Mouse (Mus musculus): ENCODE measurements around the gene Ppef1. TPM values are rescaled to one million over a fixed set of nuclear protein-coding genes. Genes with fewer than 3 reads are reported as not detected.
"Not testable (repeated sequence)": the region's sequence is repeated elsewhere in the genome, so short reads cannot be mapped to it uniquely, and the experiment has no call there.

Gene Ppef1
- polyA plus RNA-seq (2015; fragmentation: Nextera tagmentation; extraction: Ambion mirVana) = 0.10 and 0.73 TPM in 2 replicates

DNA sequence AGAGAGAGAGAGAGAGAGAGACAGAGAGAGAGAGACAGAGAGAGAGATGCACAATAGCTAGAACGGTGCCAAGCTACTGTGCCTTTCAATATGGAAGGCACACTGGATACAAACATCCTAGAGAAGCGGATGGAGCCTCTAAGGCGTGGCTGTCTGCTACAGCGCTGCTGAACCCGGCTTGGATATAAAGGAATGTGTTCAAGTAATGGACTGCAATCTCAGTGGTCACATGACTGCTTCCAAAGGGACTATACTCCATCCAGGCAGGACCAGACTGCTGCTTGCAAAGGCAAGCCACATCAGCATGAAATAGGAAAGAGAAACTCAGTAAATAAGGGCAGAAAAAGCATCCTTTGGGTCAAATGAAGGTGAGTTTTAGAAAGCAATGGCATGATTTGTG is at the start of gene Ppef1:
Gene Ppef1, minus strand, starts transcription at position 116 of the 400 bp plus-strand sequence.
- Histone ChIP-seq H3K27ac (no peak within 1 kb of the TSS), H3K9me3 (no peaks in the 10 kb centered on the region), H3K4me3 (replicated peaks) (no peak within 1 kb of the TSS), H3K4me1 (replicated peaks) (no peaks in the 10 kb centered on the region), H3K9ac (replicated peaks) (no peak within 1 kb of the TSS), H3K27me3 (peaks cover 21% of the 10 kb centered on the region; the same call in 1 of the 2 replicates), H3K36me3 (no peaks in the 10 kb centered on the region), H3K4me2 (replicated peaks) (no peak within 1 kb of the TSS)
- ATAC-seq = no peak
- WGBS = 79% methylated on average over 5 of the region's 5 CpGs

DNA sequence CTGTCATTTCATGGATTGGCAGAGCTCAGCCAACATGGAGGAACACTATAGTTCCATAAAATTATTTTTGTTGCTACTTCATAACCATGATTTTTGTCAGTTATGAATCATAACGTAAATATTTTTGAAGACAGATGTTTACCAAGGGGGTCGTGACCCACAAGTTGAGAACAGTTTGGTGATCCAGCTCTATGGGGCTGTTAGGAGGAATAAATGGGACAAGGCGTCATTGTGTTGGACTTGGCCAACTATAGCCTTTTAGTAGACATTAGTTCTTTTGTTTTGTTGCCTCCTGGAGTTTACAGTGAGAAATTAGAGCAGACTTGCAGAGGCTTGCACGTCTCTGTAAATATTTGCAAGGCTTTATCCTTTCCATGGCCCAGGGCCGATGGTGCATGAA is 46.7 kb upstream of the Ppef1 start:
- no peak overlapping the region for H3K4me3 ChIP-seq (replicated peaks)
- no peak overlapping the region for H3K9ac ChIP-seq (replicated peaks)
- no peaks in the 10 kb centered on the region for H3K4me1 ChIP-seq (replicated peaks)
- peaks cover 23% of the 10 kb centered on the region for H3K27me3 ChIP-seq
- H3K27ac ChIP-seq = no peak overlapping the region
- 80% methylated on average over 5 of the region's 5 CpGs for WGBS
- H3K9me3 ChIP-seq = no peaks in the 10 kb centered on the region
- no peak for ATAC-seq
- no peak overlapping the region for H3K4me2 ChIP-seq (replicated peaks)
- no peaks in the 10 kb centered on the region for H3K36me3 ChIP-seq

DNA sequence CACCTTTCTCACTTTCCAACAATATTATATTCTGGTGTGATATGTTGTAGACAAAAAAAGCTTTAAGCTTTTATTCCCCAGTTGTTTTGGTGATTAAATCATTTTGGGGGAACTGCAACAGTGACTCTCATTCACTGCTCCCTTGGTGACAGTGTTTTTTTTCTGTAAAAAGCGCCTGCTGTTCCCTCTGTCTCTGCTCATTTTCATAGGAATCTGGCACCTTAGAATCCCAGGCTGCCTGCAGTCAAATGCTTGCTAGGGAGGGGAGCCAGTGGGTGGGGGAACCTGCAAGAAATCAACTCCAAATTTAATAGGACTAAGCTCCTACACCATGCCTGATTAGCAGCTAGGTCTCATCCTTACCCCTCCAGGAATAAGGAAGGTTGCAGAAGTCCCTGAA is 37.5 kb upstream of the Ppef1 start:
- peaks cover 25% of the 10 kb centered on the region for H3K27me3 ChIP-seq
- H3K36me3 ChIP-seq = no peaks in the 10 kb centered on the region
- no peak for ATAC-seq
- no peak overlapping the region for H3K4me2 ChIP-seq (replicated peaks)
- H3K9me3 ChIP-seq = no peaks in the 10 kb centered on the region
- no peak overlapping the region for H3K9ac ChIP-seq (replicated peaks)
- H3K4me3 ChIP-seq (replicated peaks) = no peak overlapping the region
- H3K4me1 ChIP-seq (replicated peaks) = no peaks in the 10 kb centered on the region
- no peak overlapping the region for H3K27ac ChIP-seq
- 35% methylated on average over 1 of the region's 1 CpGs for WGBS

DNA sequence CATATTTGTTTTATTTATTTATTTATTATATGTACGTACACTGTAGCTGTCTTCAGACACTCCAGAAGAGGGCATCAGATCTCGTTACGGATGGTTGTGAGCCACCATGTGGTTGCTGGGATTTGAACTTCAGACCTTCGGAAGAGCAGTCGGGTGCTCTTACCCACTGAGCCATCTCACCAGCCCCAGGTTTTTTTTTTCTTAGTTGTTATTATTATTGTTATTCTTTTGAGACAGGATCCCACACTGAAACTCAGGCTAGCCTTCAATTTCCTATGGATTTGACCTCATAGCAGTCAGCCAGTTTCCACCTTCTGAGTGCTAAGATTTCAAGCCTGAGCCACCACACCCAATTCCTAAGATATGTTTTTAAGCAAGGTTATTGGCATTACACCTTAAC is 34.1 kb upstream of the Ppef1 start:
- not testable (repeated sequence) for ATAC-seq; H3K27ac ChIP-seq; H3K4me3 ChIP-seq (replicated peaks); H3K9me3 ChIP-seq; H3K36me3 ChIP-seq; H3K9ac ChIP-seq (replicated peaks); H3K4me2 ChIP-seq (replicated peaks); H3K4me1 ChIP-seq (replicated peaks)
- H3K27me3 ChIP-seq = peaks cover 36% of the 10 kb centered on the region; the same call in 1 of the 2 replicates
- WGBS = 87% methylated on average over 5 of the region's 5 CpGs

- H3K9me3 ChIP-seq = no peaks in the 10 kb centered on the region
- no peaks in the 10 kb centered on the region for H3K36me3 ChIP-seq
- peak within 1 kb of the TSS; percentile 52 for H3K4me2 ChIP-seq (replicated peaks)
- H3K4me3 ChIP-seq (replicated peaks) = no peak within 1 kb of the TSS
- H3K27me3 ChIP-seq = peaks cover 43% of the 10 kb centered on the region; the same call in 1 of the 2 replicates
- no peak within 1 kb of the TSS for H3K9ac ChIP-seq (replicated peaks)
- WGBS = 77% methylated on average over 2 of the region's 2 CpGs
- ATAC-seq = no peak
- H3K27ac ChIP-seq = no peak within 1 kb of the TSS
- H3K4me1 ChIP-seq (replicated peaks) = no peaks in the 10 kb centered on the region
These were observed 32.1 kb upstream of the Ppef1 start, which contains the start of gene Rs1 for GRCm38 (mm10) chrX:160767713-160768112. Gene Rs1, plus strand, starts transcription at chrX:160768013.

- no peaks in the 10 kb centered on the region for H3K4me1 ChIP-seq (replicated peaks)
- H3K27ac ChIP-seq = no peak overlapping the region
- ATAC-seq = peak; percentile 91
- H3K4me2 ChIP-seq (replicated peaks) = peak overlapping the region; percentile 52
- no peaks in the 10 kb centered on the region for H3K36me3 ChIP-seq
- H3K27me3 ChIP-seq = peaks cover 38% of the 10 kb centered on the region; the same call in 1 of the 2 replicates
- no peaks in the 10 kb centered on the region for H3K9me3 ChIP-seq
- WGBS = 29% methylated on average over 15 of the region's 15 CpGs
- peak overlapping the region; percentile 46 for H3K4me3 ChIP-seq (replicated peaks)
- no peak overlapping the region for H3K9ac ChIP-seq (replicated peaks)
These were observed 30.7 kb upstream of the Ppef1 start for GRCm38 (mm10) chrX:160766233-160766616.

GRCm38 (mm10) chrX:160765389-160766232 is 30.0 kb upstream of the Ppef1 start:
- H3K9me3 ChIP-seq = no peaks in the 10 kb centered on the region
- peaks cover 38% of the 10 kb centered on the region; the same call in 1 of the 2 replicates for H3K27me3 ChIP-seq
- ATAC-seq = peak; percentile 98
- no peaks in the 10 kb centered on the region for H3K36me3 ChIP-seq
- H3K27ac ChIP-seq = no peak overlapping the region
- peak overlapping the region; percentile 46 for H3K4me3 ChIP-seq (replicated peaks)
- no peak overlapping the region for H3K9ac ChIP-seq (replicated peaks)
- no peaks in the 10 kb centered on the region for H3K4me1 ChIP-seq (replicated peaks)
- 30% methylated on average over 30 of the region's 30 CpGs for WGBS
- H3K4me2 ChIP-seq (replicated peaks) = peak overlapping the region; percentile 52

- no peak overlapping the region for H3K4me2 ChIP-seq (replicated peaks)
- no peak overlapping the region for H3K4me3 ChIP-seq (replicated peaks)
- no peak for ATAC-seq
- H3K36me3 ChIP-seq = no peaks in the 10 kb centered on the region
- no peaks in the 10 kb centered on the region for H3K4me1 ChIP-seq (replicated peaks)
- no peak overlapping the region for H3K9ac ChIP-seq (replicated peaks)
- WGBS = 96% methylated on average over 8 of the region's 8 CpGs
- peaks cover 12% of the 10 kb centered on the region; the same call in 1 of the 2 replicates for H3K27me3 ChIP-seq
- no peak overlapping the region for H3K27ac ChIP-seq
- no peaks in the 10 kb centered on the region for H3K9me3 ChIP-seq
These were observed 15.2 kb upstream of the Ppef1 start for GRCm38 (mm10) chrX:160750808-160751207.

DNA sequence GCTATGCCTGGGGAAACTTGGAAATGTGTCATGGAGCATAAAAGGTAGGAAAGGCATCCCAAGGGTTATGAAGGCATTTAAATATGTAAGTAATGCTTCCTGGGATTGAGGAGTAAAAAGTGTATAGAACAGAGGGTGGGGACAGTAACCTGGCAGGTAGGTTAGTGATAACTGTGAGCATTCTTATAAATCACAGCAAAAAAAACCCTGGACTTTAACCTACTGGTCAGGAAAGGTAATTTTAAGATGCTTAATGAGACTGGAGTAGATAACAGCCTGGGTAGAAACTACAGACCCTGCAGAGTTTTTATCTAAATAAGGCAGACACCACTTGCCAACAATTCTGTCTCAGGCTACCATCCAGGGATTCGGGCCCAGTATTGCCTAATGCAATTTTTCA is 13.1 kb upstream of the Ppef1 start:
- H3K27ac ChIP-seq = no peak overlapping the region
- H3K9me3 ChIP-seq = no peaks in the 10 kb centered on the region
- no peaks in the 10 kb centered on the region for H3K36me3 ChIP-seq
- no peaks in the 10 kb centered on the region for H3K4me1 ChIP-seq (replicated peaks)
- H3K27me3 ChIP-seq = peaks cover 7% of the 10 kb centered on the region; the same call in 1 of the 2 replicates
- no peak overlapping the region for H3K4me2 ChIP-seq (replicated peaks)
- H3K4me3 ChIP-seq (replicated peaks) = no peak overlapping the region
- H3K9ac ChIP-seq (replicated peaks) = no peak overlapping the region
- ATAC-seq = no peak
- WGBS = 90% methylated on average over 1 of the region's 1 CpGs

GRCm38 (mm10) chrX:160745399-160745798 is 9.8 kb upstream of the Ppef1 start:
- WGBS = 87% methylated on average over 1 of the region's 1 CpGs
- no peak overlapping the region for H3K4me2 ChIP-seq (replicated peaks)
- H3K9me3 ChIP-seq = no peaks in the 10 kb centered on the region
- H3K36me3 ChIP-seq = no peaks in the 10 kb centered on the region
- no peaks in the 10 kb centered on the region for H3K4me1 ChIP-seq (replicated peaks)
- peaks cover 3% of the 10 kb centered on the region; the same call in 1 of the 2 replicates for H3K27me3 ChIP-seq
- no peak overlapping the region for H3K9ac ChIP-seq (replicated peaks)
- no peak for ATAC-seq
- H3K27ac ChIP-seq = no peak overlapping the region
- H3K4me3 ChIP-seq (replicated peaks) = no peak overlapping the region

GRCm38 (mm10) chrX:160699171-160699570 is 36.4 kb downstream of the Ppef1 start:
- no peak for ATAC-seq
- H3K4me1 ChIP-seq (replicated peaks) = no peaks in the 10 kb centered on the region
- no peak overlapping the region for H3K4me2 ChIP-seq (replicated peaks)
- no peak overlapping the region for H3K9ac ChIP-seq (replicated peaks)
- H3K4me3 ChIP-seq (replicated peaks) = no peak overlapping the region
- WGBS = 11% methylated on average over 1 of the region's 1 CpGs
- no peaks in the 10 kb centered on the region for H3K36me3 ChIP-seq
- H3K9me3 ChIP-seq = no peaks in the 10 kb centered on the region
- peaks cover 31% of the 10 kb centered on the region; the same call in 1 of the 2 replicates for H3K27me3 ChIP-seq
- H3K27ac ChIP-seq = no peak overlapping the region

GRCm38 (mm10) chrX:160691559-160691958 is 44.0 kb downstream of the Ppef1 start:
- Histone ChIP-seq H3K4me3 (replicated peaks) (no peak overlapping the region), H3K9ac (replicated peaks) (no peak overlapping the region), H3K27ac (no peak overlapping the region), H3K4me2 (replicated peaks) (no peak overlapping the region), H3K36me3 (no peaks in the 10 kb centered on the region), H3K4me1 (replicated peaks) (no peaks in the 10 kb centered on the region), H3K27me3 (peaks cover 18% of the 10 kb centered on the region; the same call in 1 of the 2 replicates), H3K9me3 (no peaks in the 10 kb centered on the region)
- ATAC-seq = no peak
- WGBS = 89% methylated on average over 3 of the region's 3 CpGs

Measured in midbrain, embryonic 13.5 days (tissue).